Mouse (Mus musculus): ENCODE measurements around the gene Tsc22d2. TPM values are rescaled to one million over a fixed set of nuclear protein-coding genes. Genes with fewer than 3 reads are reported as not detected.

Gene Tsc22d2
- polyA plus RNA-seq, 1 experiment from 2014 or later = 9.2 TPM

Other genes with a start within 250 kb of the Tsc22d2 start
- 54.9 and 56.0 TPM in 2 replicates for gene Eif2a, start 111.1 kb downstream of the Tsc22d2 start, polyA plus RNA-seq (2014; fragmentation: Nextera tagmentation; extraction: Ambion mirVana)
- gene Serp1, start 111.2 kb downstream of the Tsc22d2 start, polyA plus RNA-seq (2014; fragmentation: Nextera tagmentation; extraction: Ambion mirVana) = 95.1 and 97.4 TPM in 2 replicates
- 25.7 and 30.3 TPM in 2 replicates for gene Selenot, start 161.9 kb downstream of the Tsc22d2 start, polyA plus RNA-seq (2014; fragmentation: Nextera tagmentation; extraction: Ambion mirVana)
- gene Erich6, start 222.5 kb downstream of the Tsc22d2 start, polyA plus RNA-seq (2014; fragmentation: Nextera tagmentation; extraction: Ambion mirVana) = 0.10 and 0.13 TPM in 2 replicates

Measured in forebrain, embryonic 14.5 days (tissue).